Mouse (Mus musculus) spleen, adult 2 months (tissue): ENCODE results near the gene Abi1. TPM values are rescaled to one million over a fixed set of nuclear protein-coding genes. Genes with fewer than 3 reads are reported as not detected.
A peak's percentile ranks its signal among the peaks of the same experiment; 100 is the strongest.

Experiments used
- DNase-seq, 2 experiments: peaks; one replicate each; pipeline versions ENCODE4 v3.0.0 to v3.0.0-alpha.2; 2012 to 2021; ENCODE audit warnings: low spot score in 2 of 2, low read depth in 1 of 2
- H3K27ac ChIP-seq: fragments of 200-500 bp; 2 replicates; pipeline ENCODE4 v1.5.1; 2012; ENCODE audit warnings: low read length, inconsistent platforms; ENCODE audit not compliant: insufficient read depth
- H3K27me3 ChIP-seq: fragments of 200-500 bp; 2 replicates; pipeline ENCODE4 v1.6.1; 2012; ENCODE audit warnings: mild to moderate bottlenecking, moderate library complexity, low read length, inconsistent platforms; ENCODE audit not compliant: control insufficient read depth, insufficient read depth
- H3K36me3 ChIP-seq: fragments of 200-500 bp; 2 replicates; pipeline ENCODE4 v1.6.1; 2012; ENCODE audit warnings: mild to moderate bottlenecking, low read length, inconsistent platforms; ENCODE audit not compliant: control insufficient read depth, insufficient read depth
- H3K4me1 ChIP-seq: fragments of 200-500 bp; 2 replicates; pipeline ENCODE4 v1.6.1; 2011; ENCODE audit warnings: inconsistent platforms; ENCODE audit not compliant: control insufficient read depth, insufficient read depth, insufficient read length
- H3K4me3 ChIP-seq: fragments of 200-500 bp; 2 replicates; pipeline ENCODE4 v1.5.1; 2011; ENCODE audit warnings: mild to moderate bottlenecking, inconsistent platforms; ENCODE audit not compliant: insufficient read depth, insufficient read length; ENCODE audit errors: extremely low read depth
- CTCF ChIP-seq: fragments of 200-500 bp; IDR thresholded peaks from 2 replicates; pipeline ENCODE4 v1.5.1; 2011; ENCODE audit warnings: mild to moderate bottlenecking, inconsistent platforms; ENCODE audit not compliant: insufficient read depth, insufficient read length, insufficient replicate concordance; ENCODE audit errors: extremely low read depth
- WGBS: fragments of 180-500 bp; shearing (Covaris S2); methylation state at CpG from one replicate; pipeline ENCODE4 v1.1.7; 2018; 5-methylcytosine and 5-hydroxymethylcytosine counted together
- polyA plus RNA-seq: library from polyadenylated mRNA; depleted of rRNA; stranded (reverse); fragments of >200 nt; gene quantifications from 2 replicates; pipeline ENCODE4 v1.2.3, GENCODE M21; 2012; rRNA removed

Abi1 gene
- polyA plus RNA-seq, 1 experiment = 63.0 TPM

- DNase-seq = no peak
- Histone ChIP-seq H3K36me3 (no peaks in the 10 kb centered on the region; the same call in 1 of the 2 replicates), H3K27ac (peak overlapping the region; percentile 87; the same call in 1 of the 2 replicates), H3K4me3 (peak overlapping the region; percentile 79), H3K4me1 (no peaks in the 10 kb centered on the region; the same call in 1 of the 2 replicates), H3K27me3 (no peaks in the 10 kb centered on the region)
- 18% methylated on average over 9 of the region's 9 CpGs for WGBS
- no peak for TF ChIP-seq CTCF
These were observed 145.1 kb downstream of the Abi1 start for GRCm38 (mm10) chr2:22894932-22895281.

Other genes starting within 250 kb of the Abi1 start
- 2.3 and 2.4 TPM in 2 replicates for gene Pdss1, start 144.7 kb downstream of the Abi1 start, polyA plus RNA-seq
- gene Acbd5, start 27.9 kb upstream of the Abi1 start, polyA plus RNA-seq = 7.5 and 7.8 TPM in 2 replicates
- 0.25 and 0.49 TPM in 2 replicates for gene Mastl, start 115.8 kb upstream of the Abi1 start, polyA plus RNA-seq
- 1.8 and 2.2 TPM in 2 replicates for gene Yme1l1, start 116.1 kb upstream of the Abi1 start, polyA plus RNA-seq
- gene 4931423N10Rik, start 167.2 kb upstream of the Abi1 start, polyA plus RNA-seq = not detected in 2 replicates